Mouse (Mus musculus) CH12.LX (cell line): ENCODE measurements around the gene Tpi1. TPM values are rescaled to one million over a fixed set of nuclear protein-coding genes. Genes with fewer than 3 reads are reported as not detected.
A peak's percentile ranks its signal among the peaks of the same experiment; 100 is the strongest.
"Not testable (repeated sequence)": the region's sequence is repeated elsewhere in the genome, so short reads cannot be mapped to it uniquely, and the experiment has no call there.

ENCODE experiments used
- DNase-seq: peaks from one replicate; pipeline ENCODE4 v3.0.0-alpha.2; 2013; ENCODE audit errors: extremely low read depth
- H3K27ac ChIP-seq: 2 replicates; pipeline ENCODE4 v1.5.1; 2012; ENCODE audit warnings: low read depth, mild to moderate bottlenecking, control low read depth, moderate library complexity; ENCODE audit not compliant: insufficient read depth
- H3K27me3 ChIP-seq: replicated peaks from 2 replicates; pipeline ENCODE3; 2012; ENCODE audit warnings: inconsistent platforms
- H3K36me3 ChIP-seq, 2 experiments: replicated peaks in 1 of 2; 2 replicates each; pipeline versions ENCODE3 to v1.6.1; 2012; ENCODE audit warnings: inconsistent platforms in 1 of 2, low read length in 1 of 2, mild to moderate bottlenecking in 1 of 2, mixed read lengths in 1 of 2, moderate library complexity in 1 of 2; ENCODE audit not compliant: control insufficient read depth in 1 of 2, insufficient read depth in 1 of 2
- H3K4me1 ChIP-seq, 2 experiments: 2 replicates each; pipeline ENCODE4 v1.6.1; 2012; ENCODE audit warnings: inconsistent platforms in 1 of 2, moderate library complexity in 1 of 2; ENCODE audit not compliant: insufficient read depth in 2 of 2, control insufficient read depth in 1 of 2
- H3K4me2 ChIP-seq: 2 replicates; pipeline ENCODE4 v1.6.1; 2012; ENCODE audit warnings: low read depth, mild to moderate bottlenecking, control low read depth; ENCODE audit not compliant: poor library complexity, insufficient read depth, severe bottlenecking
- H3K4me3 ChIP-seq, 3 experiments: fragments of 150-350 bp in 1 of 3; sonication (generic) in 1 of 3; replicated peaks in 1 of 3; 2 replicates each; pipeline versions ENCODE3 to v1.5.1; 2011 to 2012; ENCODE audit warnings: low read depth in 2 of 3, low read length in 2 of 3, mild to moderate bottlenecking in 2 of 3, moderate library complexity in 2 of 3, control low read depth in 1 of 3, improper control_type of control experiment in 1 of 3, inconsistent platforms in 1 of 3, mixed read lengths in 1 of 3; ENCODE audit not compliant: poor library complexity in 1 of 3
- H3K79me2 ChIP-seq: replicated peaks from 2 replicates; pipeline ENCODE4 v1.6.1; 2012; ENCODE audit warnings: mild to moderate bottlenecking, moderate library complexity; ENCODE audit not compliant: control insufficient read depth, poor library complexity, insufficient read depth, severe bottlenecking; ENCODE audit errors: extremely low read depth
- H3K9ac ChIP-seq: 2 replicates; pipeline ENCODE4 v1.6.1; 2012; ENCODE audit warnings: low read depth, mild to moderate bottlenecking, control low read depth, moderate library complexity; ENCODE audit not compliant: insufficient read depth
- H3K9me3 ChIP-seq: replicated peaks from 2 replicates; pipeline ENCODE3; 2012; ENCODE audit warnings: low read length, inconsistent platforms, mixed read lengths
- CHD1 ChIP-seq: IDR thresholded peaks from 2 replicates; pipeline ENCODE4 v1.6.1; 2012; ENCODE audit warnings: low read depth, low read length, improper control_type of control experiment, inconsistent platforms
- CTCF ChIP-seq, 2 experiments: IDR thresholded peaks in 1 of 2; conservative IDR thresholded peaks in 1 of 2; 2 replicates each; pipeline ENCODE4 v1.5.1; 2011 to 2012; ENCODE audit warnings: low read depth in 2 of 2, low read length in 2 of 2, improper control_type of control experiment in 1 of 2, inconsistent platforms in 1 of 2, mild to moderate bottlenecking in 1 of 2, moderate library complexity in 1 of 2
- E2F4 ChIP-seq: IDR thresholded peaks from 2 replicates; pipeline ENCODE4 v1.6.1; 2011; ENCODE audit warnings: low read depth, low read length, improper control_type of control experiment; ENCODE audit not compliant: insufficient replicate concordance
- ELF1 ChIP-seq: IDR thresholded peaks from 2 replicates; pipeline ENCODE4 v1.6.1; 2014; ENCODE audit warnings: low read depth, mild to moderate bottlenecking, inconsistent platforms, low read length, improper control_type of control experiment
- GABPA ChIP-seq: IDR thresholded peaks from 2 replicates; pipeline ENCODE4 v1.6.1; 2012; ENCODE audit warnings: low read depth, low read length, improper control_type of control experiment, inconsistent platforms; ENCODE audit not compliant: insufficient replicate concordance
- JUND ChIP-seq: conservative IDR thresholded peaks from 2 replicates; pipeline ENCODE4 v1.6.1; 2011; ENCODE audit warnings: low read depth, low read length, improper control_type of control experiment
- MAFK ChIP-seq: IDR thresholded peaks from 2 replicates; pipeline ENCODE4 v1.6.1; 2011; ENCODE audit warnings: low read length, improper control_type of control experiment; ENCODE audit not compliant: insufficient replicate concordance
- MXI1 ChIP-seq: IDR thresholded peaks from 2 replicates; pipeline ENCODE4 v1.6.1; 2011; ENCODE audit warnings: mild to moderate bottlenecking, low read depth, low read length, improper control_type of control experiment
- MYC ChIP-seq: IDR thresholded peaks from 2 replicates; pipeline ENCODE4 v1.6.1; 2011; ENCODE audit warnings: low read depth, mild to moderate bottlenecking, improper control_type of control experiment, low read length
- NELFE ChIP-seq: IDR thresholded peaks from 2 replicates; pipeline ENCODE4 v1.6.1; 2011; ENCODE audit warnings: low read depth, low read length, improper control_type of control experiment
- NRF1 ChIP-seq: IDR thresholded peaks from 2 replicates; pipeline ENCODE4 v1.6.1; 2014; ENCODE audit warnings: low read depth, mild to moderate bottlenecking, inconsistent platforms, low read length, improper control_type of control experiment, moderate library complexity
- PAX5 ChIP-seq: IDR thresholded peaks from 2 replicates; pipeline ENCODE4 v1.6.1; 2012; ENCODE audit warnings: low read length, inconsistent platforms, mixed read lengths
- POLR2A ChIP-seq: IDR thresholded peaks from 2 replicates; pipeline ENCODE4 v1.6.1; 2011; ENCODE audit warnings: low read depth, mild to moderate bottlenecking, improper control_type of control experiment, low read length
- SIN3A ChIP-seq: IDR thresholded peaks from 2 replicates; pipeline ENCODE4 v1.6.1; 2012; ENCODE audit warnings: low read length, improper control_type of control experiment, inconsistent platforms
- SMC3 ChIP-seq: IDR thresholded peaks from 2 replicates; pipeline ENCODE4 v1.6.1; 2011; ENCODE audit warnings: low read depth, low read length, improper control_type of control experiment
- TBP ChIP-seq: conservative IDR thresholded peaks from 2 replicates; pipeline ENCODE4 v1.6.1; 2011; ENCODE audit warnings: low read depth, low read length, improper control_type of control experiment
- TCF12 ChIP-seq: IDR thresholded peaks from 2 replicates; pipeline ENCODE4 v1.6.1; 2014; ENCODE audit warnings: low read depth, mild to moderate bottlenecking, inconsistent platforms, low read length, improper control_type of control experiment
- UBTF ChIP-seq: IDR thresholded peaks from 2 replicates; pipeline ENCODE4 v1.6.1; 2012; ENCODE audit warnings: low read depth, mild to moderate bottlenecking, inconsistent platforms, low read length, improper control_type of control experiment, moderate library complexity
- USF2 ChIP-seq: conservative IDR thresholded peaks from 2 replicates; pipeline ENCODE4 v1.6.1; 2011; ENCODE audit warnings: low read depth, low read length, improper control_type of control experiment
- ZKSCAN1 ChIP-seq: IDR thresholded peaks from 2 replicates; pipeline ENCODE4 v1.6.1; 2012; ENCODE audit warnings: low read depth, inconsistent platforms, low read length, improper control_type of control experiment, borderline replicate concordance
- ZNF384 ChIP-seq: IDR thresholded peaks from 2 replicates; pipeline ENCODE4 v1.6.1; 2012; ENCODE audit warnings: low read depth, low read length, improper control_type of control experiment, inconsistent platforms
- dilution Hi-C: fragments of 300-500 bp; cut with MboI; formaldehyde crosslinking; loops from 2 replicates; pipeline ENCODE4 v1.14.3; 2020; ENCODE audit warnings: low sequenced_read_pairs; ENCODE audit not compliant: extremely low pct_unique_long_range_greater_than_20kb, extremely low pct_ligation_motif_present
- in situ Hi-C: fragments of 300-500 bp; cut with MboI; formaldehyde crosslinking; loops from 3 replicates; pipeline ENCODE4 v1.14.3; 2019; ENCODE audit warnings: low sequenced_read_pairs, low pct_ligation_motif_present, low pct_unique_long_range_greater_than_20kb, mixed read lengths
- polyA plus RNA-seq: library from polyadenylated mRNA; unstranded; fragments of >175 nt; gene quantifications from 2 replicates; pipeline ENCODE4 v1.2.1, GENCODE M21; 2012; ENCODE audit warnings: low read depth; ENCODE audit not compliant: insufficient read length
- total RNA-seq, 2 experiments: library from RNA; depleted of rRNA; stranded (reverse); fragments of 300-350 nt in 1 of 2; fragments of >200 nt in 1 of 2; gene quantifications; 2 replicates each; pipeline ENCODE4 v1.2.3; 2012 to 2014

Tpi1 gene
- total and polyA plus RNA-seq, 3 experiments, result 758 to 1,645 (median 1,303) TPM

- Histone ChIP-seq H3K4me3 (no peak overlapping the region), H3K27me3 (no peaks in the 10 kb centered on the region), H3K4me1 (peaks cover 11 to 75% of the 10 kb centered on the region in 2 experiments), H3K27ac (no peak overlapping the region), H3K4me2 (no peak overlapping the region), H3K36me3 (peaks cover 33 to 70% of the 10 kb centered on the region in 2 experiments), H3K9me3 (no peaks in the 10 kb centered on the region), H3K79me2 (peaks cover 4% of the 10 kb centered on the region), H3K9ac (no peak overlapping the region)
- TF ChIP-seq POLR2A (0 out of 2 replicates have a peak, but pooled peaks have one; percentile 13), ELF1 (no peak)
- no peak for DNase-seq
- dilution Hi-C loops, result no loop called here
- in situ Hi-C loops, result no loop called here
Measured at GRCm38 (mm10) chr6:124835531-124835930, 21.4 kb upstream of the Tpi1 start.

- dilution Hi-C loops, result no loop called here
- H3K36me3 ChIP-seq, result peaks cover 33 to 70% of the 10 kb centered on the region in 2 experiments
- TF ChIP-seq ZNF384, result no peak
- TF ChIP-seq POLR2A, result 0 out of 2 replicates have a peak, but pooled peaks have one; percentile 2
- no peak for TF ChIP-seq UBTF
- no peak for TF ChIP-seq MYC
- no peak for TF ChIP-seq TBP
- no peak for TF ChIP-seq GABPA
- TF ChIP-seq SIN3A, result no peak
- H3K27ac ChIP-seq, result no peak overlapping the region
- DNase-seq, result no peak
- no peak overlapping the region for H3K4me3 ChIP-seq
- no peak overlapping the region for H3K9ac ChIP-seq
- in situ Hi-C loops, result no loop called here
- peaks cover 8% of the 10 kb centered on the region for H3K79me2 ChIP-seq
- no peaks in the 10 kb centered on the region for H3K27me3 ChIP-seq
- no peak overlapping the region for H3K4me2 ChIP-seq
- peaks cover 3 to 66% of the 10 kb centered on the region in 2 experiments for H3K4me1 ChIP-seq
- no peaks in the 10 kb centered on the region for H3K9me3 ChIP-seq
Measured at GRCm38 (mm10) chr6:124834512-124835081, 20.5 kb upstream of the Tpi1 start.

- DNase-seq, result no peak
Measured at GRCm38 (mm10) chr6:124831649-124832048, 17.6 kb upstream of the Tpi1 start.

GRCm38 (mm10) chr6:124831199-124831598 is 17.1 kb upstream of the Tpi1 start:
- peak overlapping the region in 1 of 3 experiments; percentile 19 for H3K4me3 ChIP-seq
- peaks cover 38 to 65% of the 10 kb centered on the region in 2 experiments for H3K36me3 ChIP-seq
- H3K79me2 ChIP-seq, result peaks cover 30% of the 10 kb centered on the region

More at GRCm38 (mm10) chr6:124831649-124832048, 17.6 kb upstream of the Tpi1 start:
- dilution Hi-C loops, result no loop called here
- Histone ChIP-seq H3K9me3 (no peaks in the 10 kb centered on the region), H3K79me2 (peaks cover 25% of the 10 kb centered on the region), H3K4me2 (no peak overlapping the region), H3K27ac (no peak overlapping the region), H3K9ac (no peak overlapping the region), H3K36me3 (peaks cover 36 to 65% of the 10 kb centered on the region in 2 experiments), H3K4me1 (peaks cover 3 to 58% of the 10 kb centered on the region in 2 experiments), H3K27me3 (no peaks in the 10 kb centered on the region), H3K4me3 (no peak overlapping the region)
- no peak for TF ChIP-seq GABPA
- TF ChIP-seq POLR2A, result no peak
- TF ChIP-seq TCF12, result no peak
- no peak for TF ChIP-seq USF2
- no peak for TF ChIP-seq SMC3
- no peak for TF ChIP-seq CHD1
- TF ChIP-seq NRF1, result no peak
- TF ChIP-seq NELFE, result no peak
- TF ChIP-seq ZNF384, result no peak
- TF ChIP-seq MAFK, result no peak
- TF ChIP-seq PAX5, result no peak
- TF ChIP-seq E2F4, result no peak
- TF ChIP-seq ZKSCAN1, result no peak
- no peak for TF ChIP-seq CTCF (conservative IDR thresholded peaks at IDR 0.05 in 1 of 2, IDR thresholded peaks at IDR 0.05 in 1 of 2; ENCODE audit: low read depth in 2 of 2, low read length in 2 of 2)
- TF ChIP-seq JUND, result no peak
- TF ChIP-seq MXI1, result no peak
- in situ Hi-C loops, result no loop called here

More at GRCm38 (mm10) chr6:124831199-124831598, 17.1 kb upstream of the Tpi1 start:
- H3K9ac ChIP-seq, dilution Hi-C loops, in situ Hi-C loops, DNase-seq, H3K27ac ChIP-seq, H3K4me2 ChIP-seq, H3K27me3 ChIP-seq, H3K9me3 ChIP-seq: not testable (repeated sequence)
- H3K4me1 ChIP-seq, result peaks cover 3 to 58% of the 10 kb centered on the region in 2 experiments
